Mouse (Mus musculus): ENCODE data around the gene Thada.

The Thada gene

GRCm38 (mm10) chr17:84144762-84145599 lies 321.0 kb downstream of the Thada start:
- no peak for DNase-seq (ENCODE audit: low spot score)

GRCm38 (mm10) chr17:84144130-84144529 lies 321.9 kb downstream of the Thada start:
- no peak for DNase-seq (ENCODE audit: low spot score)

GRCm38 (mm10) chr17:84143219-84143844 lies 322.7 kb downstream of the Thada start:
- no peak for DNase-seq (ENCODE audit: low spot score)

GRCm38 (mm10) chr17:84141691-84142090 lies 324.3 kb downstream of the Thada start:
- DNase-seq (ENCODE audit: low spot score) = no peak

- no peak for DNase-seq (ENCODE audit: low spot score)
Observed at GRCm38 (mm10) chr17:84140822-84141507, 325.0 kb downstream of the Thada start.
